Mouse (Mus musculus): ENCODE measurements around the gene Mdk. TPM values are rescaled to one million over a fixed set of nuclear protein-coding genes. Genes with fewer than 3 reads are reported as not detected.

The Mdk gene
- polyA plus RNA-seq, 1 experiment from 2014 or later = 501 TPM

DNA sequence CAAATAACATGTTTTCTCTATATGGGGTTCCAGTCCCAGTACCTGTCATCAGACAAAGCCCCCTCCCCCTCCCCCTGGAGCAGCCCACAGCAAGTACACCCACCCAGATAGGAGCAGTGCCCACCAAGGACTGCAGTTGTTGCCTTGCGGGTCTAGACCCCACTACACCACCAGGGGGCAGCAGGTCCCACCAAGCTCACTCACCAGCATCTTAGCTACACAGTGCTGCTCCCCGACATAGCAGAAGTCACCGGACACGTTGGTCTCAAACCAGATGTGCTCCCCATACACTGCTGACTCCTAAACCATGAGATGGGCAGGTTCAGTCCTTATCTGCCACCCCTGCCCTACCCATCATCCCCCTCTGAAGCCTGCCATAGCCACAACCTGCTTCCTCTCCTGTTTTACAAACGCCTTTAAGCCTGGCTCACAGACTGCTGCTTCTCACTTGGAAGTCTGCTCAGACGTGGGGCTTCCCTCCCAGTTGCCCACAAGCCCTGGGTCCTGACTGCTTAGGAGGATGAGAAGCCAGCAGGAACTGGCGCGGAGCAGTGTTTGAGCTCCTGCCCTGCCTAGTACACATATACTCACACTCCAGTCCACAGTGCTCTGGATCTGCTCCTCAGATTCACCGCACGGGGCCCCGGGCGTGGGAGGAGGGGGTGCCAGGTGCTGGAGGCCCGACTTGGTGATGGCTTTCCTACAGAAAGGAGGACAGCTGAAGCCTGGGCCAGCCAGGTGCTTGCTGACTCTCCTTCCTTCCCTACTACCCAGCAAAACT is 12.3 kb upstream of the Mdk start:
- ATAC-seq (replicated peaks; ENCODE audit: low FRiP score) (peak; percentile 49), DNase-seq (ENCODE audit: low spot score) (peak; percentile 83)
- Histone ChIP-seq H3K27me3 (replicated peaks; ENCODE audit: control insufficient read depth, insufficient read depth, low read length) (no peaks in the 10 kb centered on the region), H3K9me3 (ENCODE audit: control insufficient read depth, low read length) (no peaks in the 10 kb centered on the region), H3K27ac (ENCODE audit: low read depth, low read length) (peak overlapping the region; percentile 42; the same call in 1 of the 2 replicates), H3K4me3 (ENCODE audit: low read depth, low read length) (no peak overlapping the region), H3K36me3 (ENCODE audit: control insufficient read depth, insufficient read depth, low read length) (peaks cover 36% of the 10 kb centered on the region), H3K4me1 (replicated peaks; ENCODE audit: control insufficient read depth, insufficient read depth, low read length) (peaks cover 50% of the 10 kb centered on the region), H3K9ac (ENCODE audit: low read depth, low read length) (peak overlapping the region; percentile 38; the same call in 1 of the 2 replicates), H3K4me2 (peak overlapping the region; percentile 35; the same call in 1 of the 2 replicates)
- WGBS = 39% methylated on average over 13 of the region's 13 CpGs

DNA sequence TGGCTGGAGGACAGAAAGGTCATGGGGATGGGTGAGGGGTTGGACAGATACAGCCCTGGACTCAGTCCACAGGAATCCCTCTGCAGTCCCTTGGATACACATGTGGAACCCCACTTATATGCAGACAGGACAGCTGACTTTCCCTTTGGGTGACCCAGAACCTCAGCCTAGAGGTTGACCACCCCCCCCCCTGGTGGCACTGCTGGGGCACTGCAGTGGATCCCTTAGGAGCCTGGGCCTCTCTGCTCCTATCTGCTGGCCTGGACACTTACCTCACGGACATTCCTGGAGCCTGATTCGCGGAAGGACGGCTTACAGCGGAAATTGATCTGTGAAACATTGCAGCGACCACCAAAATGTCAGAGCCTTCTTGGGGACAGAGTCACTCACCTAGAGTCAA is 10.3 kb upstream of the Mdk start:
- peaks cover 30% of the 10 kb centered on the region for H3K4me1 ChIP-seq (replicated peaks; ENCODE audit: control insufficient read depth, insufficient read depth, low read length)
- WGBS = 80% methylated on average over 6 of the region's 6 CpGs
- DNase-seq (ENCODE audit: low spot score) (no peak), ATAC-seq (replicated peaks; ENCODE audit: low FRiP score) (no peak)
- no peaks in the 10 kb centered on the region for H3K9me3 ChIP-seq (ENCODE audit: control insufficient read depth, low read length)
- no peak overlapping the region for H3K4me2 ChIP-seq
- H3K36me3 ChIP-seq (ENCODE audit: control insufficient read depth, insufficient read depth, low read length) = peaks cover 53% of the 10 kb centered on the region
- no peak overlapping the region for H3K9ac ChIP-seq (ENCODE audit: low read depth, low read length)
- H3K27me3 ChIP-seq (replicated peaks; ENCODE audit: control insufficient read depth, insufficient read depth, low read length) = no peaks in the 10 kb centered on the region
- H3K27ac ChIP-seq (ENCODE audit: low read depth, low read length) = no peak overlapping the region
- H3K4me3 ChIP-seq (ENCODE audit: low read depth, low read length) = no peak overlapping the region

DNA sequence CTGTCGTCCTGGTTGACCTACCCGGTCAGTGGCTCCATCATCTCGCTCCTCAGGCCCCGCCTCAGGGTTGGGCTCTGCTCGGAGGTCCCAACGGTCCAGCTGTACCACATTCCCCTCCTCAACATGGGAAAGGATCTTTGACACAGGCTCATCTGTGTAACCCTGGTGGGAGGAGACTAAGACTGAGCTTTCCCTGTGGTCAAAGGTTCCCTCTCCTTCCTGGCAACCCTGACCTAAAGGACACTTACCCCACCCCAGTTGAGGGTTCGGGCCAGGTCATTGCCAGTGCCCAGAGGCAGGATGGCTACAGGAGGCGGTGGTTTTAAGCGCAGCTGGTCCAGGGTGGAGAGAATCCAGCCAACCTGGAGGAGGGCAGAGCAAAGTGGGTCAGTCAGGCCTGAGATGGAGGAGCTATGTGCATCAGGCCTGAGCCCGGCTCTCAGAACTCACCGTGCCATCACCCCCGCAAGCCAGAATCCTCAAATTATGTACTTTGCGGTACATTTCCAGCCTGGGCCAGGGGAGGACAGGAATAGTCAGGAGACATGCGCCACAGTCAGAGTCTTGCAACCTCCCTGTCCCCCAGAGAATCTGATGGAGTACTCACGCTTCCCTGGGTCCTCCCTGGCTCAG is 7.3 kb upstream of the Mdk start:
- peaks cover 77% of the 10 kb centered on the region for H3K36me3 ChIP-seq (ENCODE audit: control insufficient read depth, insufficient read depth, low read length)
- WGBS = 88% methylated on average over 15 of the region's 15 CpGs

DNA sequence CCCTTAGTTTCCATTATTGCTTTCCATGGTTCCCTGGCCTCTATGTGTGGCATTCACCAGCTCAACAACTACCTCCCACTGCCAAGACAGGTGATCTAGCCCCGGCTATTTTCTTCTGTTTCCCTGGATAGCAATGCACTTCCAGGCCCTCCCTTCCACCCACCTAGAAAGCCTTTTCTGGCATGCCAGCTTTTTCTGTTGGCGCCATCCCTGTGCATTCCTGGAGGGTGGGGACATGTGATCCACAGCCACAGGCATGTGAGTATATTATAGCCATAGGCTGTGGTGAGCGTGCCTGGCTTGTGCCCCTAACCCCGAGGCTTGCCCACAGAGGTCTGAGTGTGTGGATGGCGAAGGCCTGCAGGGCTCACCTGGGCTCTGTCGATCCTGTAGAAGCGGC is 4.1 kb upstream of the Mdk start:
- H3K36me3 ChIP-seq (ENCODE audit: control insufficient read depth, insufficient read depth, low read length) = peaks cover 62% of the 10 kb centered on the region
- no peaks in the 10 kb centered on the region for H3K9me3 ChIP-seq (ENCODE audit: control insufficient read depth, low read length)
- H3K27me3 ChIP-seq (replicated peaks; ENCODE audit: control insufficient read depth, insufficient read depth, low read length) = no peaks in the 10 kb centered on the region
- WGBS = 90% methylated on average over 7 of the region's 7 CpGs
- ATAC-seq (replicated peaks; ENCODE audit: low FRiP score) = no peak
- DNase-seq (ENCODE audit: low spot score) = no peak
- no peak overlapping the region for H3K4me3 ChIP-seq (ENCODE audit: low read depth, low read length)
- H3K4me2 ChIP-seq = no peak overlapping the region
- no peak overlapping the region for H3K27ac ChIP-seq (ENCODE audit: low read depth, low read length)
- peaks cover 28% of the 10 kb centered on the region for H3K4me1 ChIP-seq (replicated peaks; ENCODE audit: control insufficient read depth, insufficient read depth, low read length)
- no peak overlapping the region for H3K9ac ChIP-seq (ENCODE audit: low read depth, low read length)

More for the DNA sequence above, 7.3 kb upstream of the Mdk start:
- ATAC-seq (replicated peaks; ENCODE audit: low FRiP score) (no peak), DNase-seq (ENCODE audit: low spot score) (no peak)
- H3K27ac ChIP-seq (ENCODE audit: low read depth, low read length) = no peak overlapping the region
- no peak overlapping the region for H3K9ac ChIP-seq (ENCODE audit: low read depth, low read length)
- peaks cover 6% of the 10 kb centered on the region for H3K4me1 ChIP-seq (replicated peaks; ENCODE audit: control insufficient read depth, insufficient read depth, low read length)
- H3K27me3 ChIP-seq (replicated peaks; ENCODE audit: control insufficient read depth, insufficient read depth, low read length) = no peaks in the 10 kb centered on the region
- H3K4me2 ChIP-seq = no peak overlapping the region
- no peak overlapping the region for H3K4me3 ChIP-seq (ENCODE audit: low read depth, low read length)
- no peaks in the 10 kb centered on the region for H3K9me3 ChIP-seq (ENCODE audit: control insufficient read depth, low read length)

DNA sequence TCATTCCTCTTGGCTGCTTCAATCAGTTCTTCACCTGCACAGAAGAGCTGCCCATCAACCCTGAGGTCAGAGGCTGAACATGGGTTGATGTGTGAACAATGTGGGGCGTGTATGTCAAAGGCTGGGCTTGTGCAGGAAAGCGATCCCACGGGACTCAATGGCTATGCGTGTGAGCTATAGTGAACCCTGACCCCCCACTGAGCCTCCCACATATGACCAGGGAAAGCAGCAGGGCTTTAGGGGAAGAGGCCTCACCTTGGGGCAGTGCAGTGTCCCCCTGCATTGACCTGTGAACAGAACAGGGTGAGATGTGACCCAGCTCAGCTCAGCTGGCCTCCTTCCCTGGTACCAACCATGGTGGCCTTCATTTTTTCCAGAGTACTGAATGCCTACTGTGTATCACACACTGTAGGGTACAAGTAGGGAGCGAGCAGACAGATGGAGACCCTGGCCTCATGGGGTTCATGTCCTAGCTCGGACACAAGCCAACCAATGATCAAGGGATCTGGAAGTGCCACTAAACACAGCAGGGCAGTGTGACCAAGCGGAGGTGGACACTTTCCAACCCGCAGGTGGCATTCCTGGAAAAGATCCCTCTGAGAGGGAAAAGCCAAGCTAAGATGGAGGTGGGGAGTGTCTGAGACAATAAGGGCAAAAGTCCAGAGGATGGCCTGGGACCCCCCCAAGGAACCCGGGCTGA is 2.9 kb upstream of the Mdk start:
- H3K36me3 ChIP-seq (ENCODE audit: control insufficient read depth, insufficient read depth, low read length) = peaks cover 53% of the 10 kb centered on the region

DNA sequence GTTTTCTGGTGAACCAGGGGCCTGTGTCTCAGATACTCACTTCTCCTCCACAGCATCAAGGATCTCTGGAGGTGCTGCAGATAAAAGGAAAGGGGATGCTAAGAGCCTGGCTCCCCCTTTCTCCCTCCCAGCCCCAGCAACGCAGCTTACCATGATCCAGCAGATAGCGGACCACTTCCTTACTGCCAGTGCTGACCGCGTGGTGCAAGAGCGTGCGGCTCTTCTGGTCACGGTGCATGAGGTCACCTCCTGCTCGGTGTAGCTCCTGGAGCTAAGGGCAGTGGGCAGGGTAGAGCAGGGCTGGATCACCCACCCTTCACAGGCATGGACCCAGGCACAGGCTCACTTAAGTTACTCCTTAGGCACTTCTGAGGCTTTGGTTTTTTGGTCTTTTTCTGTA is 1.9 kb upstream of the Mdk start:
- peaks cover 35% of the 10 kb centered on the region for H3K4me1 ChIP-seq (replicated peaks; ENCODE audit: control insufficient read depth, insufficient read depth, low read length)
- H3K4me3 ChIP-seq (ENCODE audit: low read depth, low read length) = no peak overlapping the region
- no peak for ATAC-seq (replicated peaks; ENCODE audit: low FRiP score)
- H3K4me2 ChIP-seq = no peak overlapping the region
- H3K36me3 ChIP-seq (ENCODE audit: control insufficient read depth, insufficient read depth, low read length) = peaks cover 44% of the 10 kb centered on the region
- H3K27ac ChIP-seq (ENCODE audit: low read depth, low read length) = peak overlapping the region; percentile 87; the same call in 1 of the 2 replicates
- DNase-seq (ENCODE audit: low spot score) = no peak
- no peaks in the 10 kb centered on the region for H3K9me3 ChIP-seq (ENCODE audit: control insufficient read depth, low read length)
- no peaks in the 10 kb centered on the region for H3K27me3 ChIP-seq (replicated peaks; ENCODE audit: control insufficient read depth, insufficient read depth, low read length)
- H3K9ac ChIP-seq (ENCODE audit: low read depth, low read length) = no peak overlapping the region
- WGBS = 30% methylated on average over 8 of the region's 8 CpGs

More for the DNA sequence above, 2.9 kb upstream of the Mdk start:
- Histone ChIP-seq H3K4me3 (ENCODE audit: low read depth, low read length) (no peak overlapping the region), H3K27ac (ENCODE audit: low read depth, low read length) (0 out of 2 replicates have a peak overlapping the region, but pooled peaks have one; percentile 1), H3K27me3 (replicated peaks; ENCODE audit: control insufficient read depth, insufficient read depth, low read length) (no peaks in the 10 kb centered on the region), H3K9ac (ENCODE audit: low read depth, low read length) (no peak overlapping the region), H3K4me2 (no peak overlapping the region), H3K4me1 (replicated peaks; ENCODE audit: control insufficient read depth, insufficient read depth, low read length) (peaks cover 34% of the 10 kb centered on the region), H3K9me3 (ENCODE audit: control insufficient read depth, low read length) (no peaks in the 10 kb centered on the region)
- no peak for ATAC-seq (replicated peaks; ENCODE audit: low FRiP score)
- WGBS = 85% methylated on average over 9 of the region's 9 CpGs
- DNase-seq (ENCODE audit: low spot score) = no peak

DNA sequence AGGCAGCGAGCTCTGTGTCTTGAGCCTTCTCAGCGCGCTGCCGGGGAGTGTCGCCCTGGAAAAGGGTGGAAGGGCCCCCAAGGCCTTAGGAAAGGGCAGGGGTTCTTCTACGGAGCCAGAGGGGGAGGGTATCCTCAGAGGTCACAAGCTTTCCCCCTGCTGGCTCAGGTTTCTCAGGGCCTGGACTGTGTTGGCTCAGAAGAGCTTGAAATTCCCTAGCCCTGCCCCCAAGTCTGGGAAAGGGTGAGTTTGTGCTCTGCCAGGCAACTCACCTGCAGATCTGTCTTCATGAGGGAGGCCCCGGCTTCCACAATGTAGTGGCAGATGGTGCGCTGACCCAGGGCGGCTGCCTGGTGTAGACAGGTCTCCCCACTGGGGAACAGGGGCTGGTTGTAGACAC is 1.4 kb upstream of the Mdk start:
- Histone ChIP-seq H3K4me3 (ENCODE audit: low read depth, low read length) (no peak overlapping the region), H3K9me3 (ENCODE audit: control insufficient read depth, low read length) (no peaks in the 10 kb centered on the region), H3K27ac (ENCODE audit: low read depth, low read length) (peak overlapping the region; percentile 87), H3K4me2 (peak overlapping the region; percentile 79), H3K27me3 (replicated peaks; ENCODE audit: control insufficient read depth, insufficient read depth, low read length) (no peaks in the 10 kb centered on the region), H3K9ac (ENCODE audit: low read depth, low read length) (no peak overlapping the region; the same call in 1 of the 2 replicates), H3K4me1 (replicated peaks; ENCODE audit: control insufficient read depth, insufficient read depth, low read length) (peaks cover 40% of the 10 kb centered on the region), H3K36me3 (ENCODE audit: control insufficient read depth, insufficient read depth, low read length) (peaks cover 40% of the 10 kb centered on the region)
- WGBS = 57% methylated on average over 9 of the region's 9 CpGs
- DNase-seq (ENCODE audit: low spot score) (no peak), ATAC-seq (replicated peaks; ENCODE audit: low FRiP score) (no peak)

DNA sequence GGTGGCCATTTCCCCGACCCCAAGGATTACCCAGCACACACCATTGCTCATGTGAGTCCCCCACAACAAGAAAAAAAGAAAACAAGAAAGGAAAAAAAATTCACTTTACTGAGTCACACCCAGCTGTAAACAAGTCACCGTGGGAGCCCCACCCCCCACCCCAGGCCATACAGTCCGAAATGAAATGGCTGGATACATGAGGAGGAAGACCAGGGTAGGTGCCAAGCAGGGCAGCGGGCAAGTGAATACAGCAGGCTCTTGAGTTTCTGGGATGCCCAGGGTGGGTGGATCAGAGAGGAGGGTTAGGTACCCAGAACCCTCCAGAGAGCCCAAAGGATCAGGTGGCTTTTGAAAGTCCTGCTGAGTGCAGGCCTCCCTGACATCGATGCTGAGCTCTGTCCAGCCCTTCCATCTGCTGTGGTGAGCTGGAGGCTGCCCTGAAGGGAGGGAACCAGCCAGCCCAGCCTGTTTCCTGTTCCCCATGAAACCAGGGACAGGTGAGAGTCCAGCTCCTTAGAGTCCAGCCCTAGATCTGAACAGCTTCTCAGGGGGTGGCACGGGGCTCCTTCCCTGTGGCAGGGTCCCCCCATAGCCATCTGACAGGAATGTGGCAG is 747 bp upstream of the Mdk start:
- Histone ChIP-seq H3K36me3 (ENCODE audit: control insufficient read depth, insufficient read depth, low read length) (peaks cover 35% of the 10 kb centered on the region), H3K4me3 (ENCODE audit: low read depth, low read length) (peak overlapping the region; percentile 62; the same call in 1 of the 2 replicates), H3K4me2 (peak overlapping the region; percentile 79), H3K9ac (ENCODE audit: low read depth, low read length) (peak overlapping the region; percentile 77), H3K27ac (ENCODE audit: low read depth, low read length) (peak overlapping the region; percentile 87), H3K9me3 (ENCODE audit: control insufficient read depth, low read length) (no peaks in the 10 kb centered on the region), H3K27me3 (replicated peaks; ENCODE audit: control insufficient read depth, insufficient read depth, low read length) (no peaks in the 10 kb centered on the region), H3K4me1 (replicated peaks; ENCODE audit: control insufficient read depth, insufficient read depth, low read length) (peaks cover 44% of the 10 kb centered on the region)
- peak; percentile 13; the same call in 1 of the 2 replicates for ATAC-seq (replicated peaks; ENCODE audit: low FRiP score)
- DNase-seq (ENCODE audit: low spot score) = no peak
- 24% methylated on average over 6 of the region's 6 CpGs for WGBS
